Mouse (Mus musculus) testis, adult 10 weeks (tissue): ENCODE results near the gene Stt3b. TPM values are rescaled to one million over a fixed set of nuclear protein-coding genes. Genes with fewer than 3 reads are reported as not detected.

Source experiments
- polyA plus RNA-seq: library from polyadenylated mRNA; stranded (reverse); fragments of 350-450 nt; fragmentation: Illumina TruSeq; extraction: RNeasy Lipid Tissue Mini Kit (QIAGEN cat#74804); gene quantifications from one replicate; pipeline ENCODE4 v1.2.3, GENCODE M21; 2014; ENCODE audit warnings: low read depth, low replicate concordance

Stt3b gene
- 442 TPM for polyA plus RNA-seq

DNA sequence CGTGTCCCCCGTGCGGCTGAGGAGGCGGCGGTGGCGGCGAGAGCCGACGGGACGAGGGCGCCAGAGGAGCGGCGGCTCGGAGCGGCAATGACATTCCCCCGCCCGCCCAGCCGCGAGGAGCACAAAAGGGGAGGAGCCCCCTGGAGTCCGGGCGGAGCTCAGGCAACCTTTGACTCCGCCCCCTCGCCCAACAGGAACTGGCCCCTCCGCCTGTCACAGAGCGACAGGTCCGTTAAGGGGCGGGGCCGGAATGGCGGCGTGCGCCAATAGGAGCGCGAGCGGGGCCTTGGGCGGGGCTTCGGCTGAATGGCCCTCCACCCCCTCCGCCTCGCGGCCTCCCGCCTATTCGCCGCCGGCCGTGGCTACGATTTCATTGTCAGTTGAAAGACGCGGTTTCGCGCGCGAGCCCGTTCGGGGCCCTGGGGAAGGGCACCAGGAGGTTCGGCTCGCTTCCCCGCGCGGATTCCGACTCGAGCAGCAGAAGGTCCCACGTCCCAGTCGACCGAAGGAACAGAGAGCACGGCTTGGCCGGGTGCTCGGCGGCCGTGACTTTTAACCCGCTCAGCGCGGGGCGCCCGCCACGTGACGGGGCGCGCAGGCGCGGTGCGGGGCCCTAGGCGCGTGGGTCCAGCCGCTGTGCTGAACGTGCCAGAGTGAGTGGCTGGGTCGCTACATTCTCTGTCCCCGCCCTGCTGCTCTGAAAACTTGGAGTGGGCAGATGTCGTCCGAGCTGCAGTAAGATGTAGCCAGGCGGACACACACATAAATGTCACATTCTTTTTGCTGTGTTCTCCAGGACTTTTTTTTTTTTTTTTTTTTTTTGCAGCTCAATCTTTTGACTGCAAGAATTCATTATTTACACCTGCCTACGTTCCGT is at the start of gene Stt3b:
Gene Stt3b, minus strand, starts transcription at position 76 of the 877 bp plus-strand sequence.

